Mouse (Mus musculus) monocyte, adult 59 days (primary cell): Measurements from ENCODE around the gene Olfr1490. TPM values are rescaled to one million over a fixed set of nuclear protein-coding genes. Genes with fewer than 3 reads are reported as not detected.

Source experiments
- total RNA-seq, 2 experiments: library from RNA; stranded (reverse); gene quantifications; one replicate each; pipeline ENCODE4 v1.2.4; 2023

Gene Olfr1490
- total RNA-seq: not detected

DNA sequence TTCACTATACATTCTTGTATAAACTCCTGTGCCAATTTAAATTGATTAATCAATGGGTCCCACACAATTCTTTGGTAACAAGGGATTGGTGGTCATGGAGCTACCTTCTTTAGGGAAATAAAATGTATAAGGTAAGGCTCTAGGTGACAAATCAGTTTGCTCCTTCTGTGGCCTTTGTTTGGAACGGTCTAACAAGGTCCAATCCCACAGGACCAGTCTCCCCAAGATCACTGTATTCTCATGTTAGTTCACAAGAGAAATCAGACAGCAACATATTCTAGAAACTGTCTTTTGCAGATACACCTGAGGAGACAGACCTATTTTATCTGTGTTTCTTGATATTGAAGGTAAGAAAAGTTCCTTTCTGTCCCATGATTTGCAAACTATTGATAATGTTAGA is at the start of gene Olfr1490:
Gene Olfr1490 (plus strand): TSS at position 301 of the 400 bp plus-strand sequence.

DNA sequence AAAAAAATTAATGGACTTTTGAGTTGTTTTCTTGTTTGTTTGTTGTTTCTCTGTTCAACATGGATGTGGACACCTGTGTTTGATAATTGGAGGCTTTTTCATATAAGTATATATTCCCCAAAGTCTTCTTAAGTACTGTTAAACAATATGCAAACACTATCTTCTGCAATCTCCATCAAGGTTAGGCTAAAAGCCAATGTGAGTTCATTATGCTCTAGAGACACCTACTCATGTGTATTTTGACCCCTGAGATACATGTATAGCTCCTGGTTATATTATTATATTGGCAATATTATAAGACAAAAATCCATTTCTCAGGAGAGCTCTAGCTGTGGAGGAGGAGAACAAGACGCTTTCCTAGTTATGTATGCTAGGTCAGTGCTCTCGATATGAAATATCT is 33.8 kb upstream of the Olfr1490 start, which contains the start of gene Olfr1487:
Gene Olfr1487 (plus strand): TSS at position 301 of the 400 bp plus-strand sequence.

DNA sequence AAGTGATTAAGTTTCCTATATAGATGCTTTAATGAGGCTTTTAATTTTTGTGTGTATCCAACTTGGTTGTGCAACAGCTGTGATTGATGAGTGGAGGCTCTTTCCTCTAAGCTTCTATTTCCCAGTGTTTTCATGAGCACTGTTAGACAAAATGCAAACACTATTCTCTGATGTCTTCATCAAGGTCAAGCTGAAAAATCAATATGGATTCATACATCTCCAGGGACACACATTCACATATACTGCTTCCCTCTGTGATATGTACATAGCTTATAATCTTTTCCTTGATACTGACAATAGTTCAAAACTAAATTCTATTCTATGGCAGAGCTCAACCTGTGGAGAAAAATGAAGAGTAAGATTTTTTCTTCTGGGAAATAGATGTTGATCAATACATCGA is 19.6 kb upstream of the Olfr1490 start, which contains the start of gene Olfr1489:
Gene Olfr1489 (plus strand): TSS at position 301 of the 400 bp plus-strand sequence.

DNA sequence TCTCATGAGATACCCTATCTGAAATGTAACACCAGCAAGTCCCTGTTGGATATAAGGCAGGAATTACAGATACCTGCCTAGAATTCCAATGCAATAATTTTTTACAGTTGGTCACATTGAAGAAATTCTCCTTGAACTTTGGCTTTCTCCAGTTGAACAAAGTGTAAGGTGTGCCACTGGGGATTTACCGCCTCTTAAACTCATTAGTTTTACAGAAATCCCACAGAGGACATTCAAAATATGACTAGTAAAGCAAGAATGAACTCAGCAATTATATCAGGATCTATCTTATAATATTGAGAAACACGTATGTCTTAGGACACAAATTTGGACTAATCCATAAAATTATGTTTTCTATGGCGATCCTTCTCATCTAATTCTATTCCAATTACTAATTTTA is 46.1 kb downstream of the Olfr1490 start, which contains the start of gene Olfr1491:
Gene Olfr1491 (plus strand): TSS at position 301 of the 400 bp plus-strand sequence.

Other genes starting within 250 kb of the Olfr1490 start
- not detected for gene Olfr1469, start 243.2 kb upstream of the Olfr1490 start, total RNA-seq
- gene Olfr1471, start 207.7 kb upstream of the Olfr1490 start, total RNA-seq: not detected
- not detected for gene Olfr1472, start 195.0 kb upstream of the Olfr1490 start, total RNA-seq
- gene Olfr1474, start 181.5 kb upstream of the Olfr1490 start, total RNA-seq: not detected
- not detected for gene Olfr1475, start 170.9 kb upstream of the Olfr1490 start, total RNA-seq
- gene Olfr1477, start 150.5 kb upstream of the Olfr1490 start, total RNA-seq: not detected
- gene Olfr1480, start 123.2 kb upstream of the Olfr1490 start, total RNA-seq: not detected
- not detected for gene Olfr1484, start 67.6 kb upstream of the Olfr1490 start, total RNA-seq
- gene Olfr1487, start 33.7 kb upstream of the Olfr1490 start, total RNA-seq: not detected
- not detected for gene Olfr1489, start 19.5 kb upstream of the Olfr1490 start, total RNA-seq
- gene Olfr1491, start 46.2 kb downstream of the Olfr1490 start, total RNA-seq: not detected
- gene Olfr1493-ps1, start 72.2 kb downstream of the Olfr1490 start, total RNA-seq: not detected
- not detected for gene Olfr1494, start 88.6 kb downstream of the Olfr1490 start, total RNA-seq
- gene Olfr1495, start 113.5 kb downstream of the Olfr1490 start, total RNA-seq: not detected
- not detected for gene Olfr1496, start 126.8 kb downstream of the Olfr1490 start, total RNA-seq
- gene Olfr1497, start 147.1 kb downstream of the Olfr1490 start, total RNA-seq: not detected
- gene Olfr1499, start 168.4 kb downstream of the Olfr1490 start, total RNA-seq: not detected
- gene Olfr1500, start 179.4 kb downstream of the Olfr1490 start, total RNA-seq: not detected
- gene Olfr1501, start 199.6 kb downstream of the Olfr1490 start, total RNA-seq: not detected
- not detected for gene Olfr1502, start 210.7 kb downstream of the Olfr1490 start, total RNA-seq
- not detected for gene Olfr1504, start 246.8 kb downstream of the Olfr1490 start, total RNA-seq